Mouse (Mus musculus) forebrain, embryonic 16.5 days (tissue): ENCODE measurements around the gene Gm31571. TPM values are rescaled to one million over a fixed set of nuclear protein-coding genes. Genes with fewer than 3 reads are reported as not detected.
"Not testable (repeated sequence)": the region's sequence is repeated elsewhere in the genome, so short reads cannot be mapped to it uniquely, and the experiment has no call there.

ENCODE experiments used
- ATAC-seq: fragments of 200-750 bp; cut with Nextera tagmentation; 2 replicates; pipeline ENCODE4 v1.8.0; 2017; ENCODE audit warnings: mild to moderate bottlenecking, moderate library complexity
- H3K27ac ChIP-seq: fragments of 300-500 bp; sonication (generic); 2 replicates; pipeline ENCODE4 v1.5.1; 2014; ENCODE audit warnings: low read length, control low read depth
- H3K27me3 ChIP-seq: fragments of 300-500 bp; sonication (generic); replicated peaks from 2 replicates; pipeline ENCODE4 v1.6.1; 2014; ENCODE audit warnings: low read length; ENCODE audit not compliant: control insufficient read depth, insufficient read depth
- H3K36me3 ChIP-seq: fragments of 300-500 bp; sonication (generic); 2 replicates; pipeline ENCODE4 v1.6.1; 2014; ENCODE audit not compliant: control insufficient read depth, insufficient read depth
- H3K4me1 ChIP-seq: fragments of 300-500 bp; sonication (generic); replicated peaks from 2 replicates; pipeline ENCODE4 v1.6.1; 2014; ENCODE audit warnings: low read length; ENCODE audit not compliant: control insufficient read depth, insufficient read depth
- H3K4me2 ChIP-seq: fragments of 300-500 bp; sonication (generic); 2 replicates; pipeline ENCODE4 v1.6.1; 2014; ENCODE audit warnings: mild to moderate bottlenecking, low read length, control low read depth
- H3K4me3 ChIP-seq: fragments of 300-500 bp; sonication (generic); replicated peaks from 2 replicates; pipeline ENCODE4 v1.5.1; 2014; ENCODE audit warnings: mild to moderate bottlenecking, low read length, control low read depth
- H3K9ac ChIP-seq: fragments of 300-500 bp; sonication (generic); replicated peaks from 2 replicates; pipeline ENCODE4 v1.6.1; 2014; ENCODE audit warnings: low read depth, low read length, control low read depth
- H3K9me3 ChIP-seq: fragments of 300-500 bp; sonication (generic); 2 replicates; pipeline ENCODE4 v1.6.1; 2016; ENCODE audit warnings: low read length; ENCODE audit not compliant: control insufficient read depth
- WGBS: fragments of 180-500 bp; shearing (Covaris S2); extraction: QIAGEN DNeasy Blood & Tissue Kit; methylation state at CpG from one replicate; pipeline ENCODE4 v1.1.7; 2014; 5-methylcytosine and 5-hydroxymethylcytosine counted together
- polyA plus RNA-seq: library from polyadenylated mRNA; unstranded; fragments of >200 nt; fragmentation: Nextera tagmentation; extraction: Ambion mirVana; gene quantifications from 2 replicates; pipeline ENCODE4 v1.2.1, GENCODE M21; 2015

Gene Gm31571
- polyA plus RNA-seq, result not detected in 2 replicates

DNA sequence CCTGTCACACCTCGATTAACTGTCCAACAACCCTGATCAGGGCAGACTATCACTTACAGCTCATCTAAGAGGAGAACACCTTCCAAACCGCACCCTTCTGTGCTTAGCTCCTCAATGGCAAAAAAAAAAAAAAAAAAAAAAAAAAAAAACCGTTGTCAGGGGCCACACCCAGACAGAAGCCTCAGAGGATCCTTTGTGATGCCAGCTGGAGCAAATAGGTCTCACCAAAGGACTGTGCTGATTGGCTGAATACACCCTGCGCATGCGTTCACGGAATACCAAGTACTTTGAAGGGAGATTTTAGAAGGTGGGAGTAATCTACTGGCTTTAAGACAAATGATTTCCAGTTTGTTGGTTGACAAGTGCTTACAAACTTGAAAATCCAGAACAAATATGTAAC lies at the start of gene Gm31571:
Gm31571 (minus strand) TSS at position 101 of the 400 bp plus-strand sequence.
- WGBS, result no CpG with 5 or more reads among the region's 6 CpGs
- not testable (repeated sequence) for ATAC-seq

More for the DNA sequence above, at the start of gene Gm31571:
- H3K27me3 ChIP-seq, H3K9me3 ChIP-seq, H3K36me3 ChIP-seq, H3K4me2 ChIP-seq, H3K27ac ChIP-seq, H3K9ac ChIP-seq, H3K4me3 ChIP-seq, H3K4me1 ChIP-seq: not testable (repeated sequence)
